Mouse (Mus musculus) B cell, adult 62 days (primary cell): Measurements from ENCODE around the gene Tssk4. TPM values are rescaled to one million over a fixed set of nuclear protein-coding genes. Genes with fewer than 3 reads are reported as not detected.

ENCODE experiments used
- total RNA-seq: library from RNA; stranded (reverse); gene quantifications from 4 replicates; pipeline ENCODE4 v1.2.4, GENCODE M21; 2023

Tssk4 gene
- total RNA-seq, result 2.3 to 2.6 TPM (median 2.5 TPM) in 4 replicates

DNA sequence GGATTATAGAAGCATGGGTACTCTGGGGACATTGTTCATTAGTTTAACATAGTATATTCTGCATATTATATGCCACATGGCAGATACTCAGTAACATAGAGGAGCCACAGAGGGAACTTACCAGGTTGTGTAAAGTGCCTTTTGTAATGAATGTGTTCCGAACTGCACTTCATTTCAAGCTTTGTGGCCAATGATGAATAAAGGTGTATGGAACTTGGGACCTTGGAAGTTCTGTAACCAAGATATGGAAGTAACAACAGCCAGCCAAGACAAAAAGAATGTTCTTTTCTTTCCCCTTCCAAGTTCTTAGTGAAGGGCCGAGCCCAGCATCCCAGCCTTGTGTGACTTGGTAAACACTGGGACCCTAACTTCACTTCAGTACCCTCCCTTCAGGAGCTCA lies at the start of gene Tssk4:
Gene Tssk4 (plus strand): TSS at position 301 of the 400 bp plus-strand sequence.

DNA sequence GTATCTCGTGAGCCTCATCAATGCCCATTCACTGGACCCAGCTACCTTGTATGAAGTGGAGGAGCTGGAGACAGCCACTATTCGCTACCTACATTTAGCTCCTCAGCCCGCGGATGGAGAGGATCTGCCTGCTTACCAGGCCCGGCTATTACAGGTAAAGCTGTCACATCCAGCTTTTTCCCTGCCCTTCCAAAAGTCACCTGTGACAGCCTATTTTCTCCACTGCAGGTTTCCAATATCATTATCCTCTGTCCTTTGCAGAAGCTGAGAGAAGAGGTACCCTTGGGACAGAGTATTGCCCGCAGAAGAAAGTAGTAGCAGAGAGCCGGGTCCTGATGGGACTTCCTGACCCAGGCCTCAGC lies 46.7 kb upstream of the Tssk4 start, which contains the start of gene Irf9:
Gene Irf9 (plus strand): TSS at position 301 of the 362 bp plus-strand sequence.

DNA sequence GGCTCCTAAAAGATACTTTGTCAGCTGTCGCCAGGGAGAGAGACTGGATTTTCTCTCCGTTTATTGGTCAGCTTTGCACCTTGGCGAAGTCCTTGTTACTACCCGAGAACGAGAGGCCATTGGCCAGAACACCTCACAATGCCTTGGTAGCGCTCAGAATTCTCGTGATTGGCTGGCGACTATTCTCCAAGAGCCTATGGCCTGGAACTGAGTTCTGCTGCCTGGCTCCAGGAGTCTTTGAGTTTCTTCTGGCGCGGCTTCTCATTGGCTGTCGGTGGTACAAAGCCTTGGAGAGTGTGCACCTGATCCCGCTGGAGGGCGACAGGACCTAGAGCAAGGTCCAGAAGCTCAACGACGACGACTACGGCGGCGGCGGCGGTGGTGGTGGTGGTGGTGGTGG lies 32.2 kb upstream of the Tssk4 start, which contains the start of gene Rec8:
Gene Rec8 (plus strand): TSS at position 216 of the 400 bp plus-strand sequence.

GRCm38 (mm10) chr14:55635523-55636007 lies 14.4 kb upstream of the Tssk4 start, which contains the start of gene Ipo4:
TSS of gene Ipo4 (minus strand) at chr14:55635957.

GRCm38 (mm10) chr14:55637795-55638194 lies 12.2 kb upstream of the Tssk4 start, which contains the start of gene Gm49378:
TSS of gene Gm49378 (minus strand) at chr14:55637895.

DNA sequence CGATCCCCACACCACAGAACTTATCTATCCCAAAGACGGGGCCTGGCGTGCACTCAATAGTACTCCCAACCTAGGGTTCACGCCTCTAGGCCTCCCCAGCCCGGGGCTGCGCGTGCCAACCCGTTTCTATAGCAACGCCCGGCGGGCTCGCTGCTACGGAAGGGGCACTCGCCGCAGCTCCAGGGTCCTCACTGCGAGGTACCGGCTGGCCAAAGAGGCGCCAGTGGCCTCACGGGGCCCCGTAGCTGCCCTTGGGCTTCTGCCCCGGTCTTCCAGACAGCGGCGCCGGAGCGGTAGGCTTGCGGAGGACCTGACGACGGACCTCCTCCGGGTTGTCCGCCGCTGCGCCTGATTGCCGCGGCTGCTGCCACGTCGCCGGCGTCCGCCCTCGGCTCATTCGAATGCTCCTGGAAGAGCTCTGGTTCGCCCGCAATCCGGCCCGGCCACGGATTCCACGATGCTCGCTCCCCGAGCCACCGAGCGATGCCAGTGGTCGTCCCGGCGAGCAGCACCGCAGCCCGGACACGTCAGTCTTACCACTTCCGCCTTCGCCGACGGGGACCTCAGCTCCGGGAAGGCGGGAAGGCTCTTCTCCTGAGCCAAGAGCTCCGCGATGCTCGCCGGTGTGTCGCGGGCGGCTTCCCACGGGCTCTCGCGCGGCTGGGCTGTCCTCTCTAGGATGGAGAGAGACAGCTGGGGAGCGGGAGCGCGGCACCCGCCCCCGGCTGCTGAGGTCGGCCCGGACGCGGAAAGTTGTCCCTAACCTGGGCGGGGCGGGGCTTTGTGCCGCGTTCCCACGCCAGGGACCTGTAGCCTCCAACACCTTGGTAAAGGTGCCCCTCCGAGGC lies 6.7 kb upstream of the Tssk4 start, which contains the start of gene Tm9sf1:
Gene Tm9sf1 (minus strand): TSS at position 747 of the 848 bp plus-strand sequence.

GRCm38 (mm10) chr14:55659960-55660573 lies 10.1 kb downstream of the Tssk4 start, which contains the start of gene Mdp1:
TSS of gene Mdp1 (minus strand) at chr14:55660508.

GRCm38 (mm10) chr14:55671833-55672740 lies 22.1 kb downstream of the Tssk4 start, which contains the start of the genes Gmpr2 and Nedd8:
TSS of gene Gmpr2 (plus strand) at chr14:55671941.
TSS of gene Nedd8 (minus strand) at chr14:55672124.

GRCm38 (mm10) chr14:55681160-55682117 lies 31.5 kb downstream of the Tssk4 start, which contains the start of gene Tinf2:
TSS of gene Tinf2 (minus strand) at chr14:55681820.

Other genes with a start within 250 kb of the Tssk4 start
- 22.2 to 26.4 TPM (median 24.7 TPM) in 4 replicates for gene Dhrs4, start 171.4 kb upstream of the Tssk4 start, total RNA-seq
- gene Carmil3, start 159.5 kb upstream of the Tssk4 start, total RNA-seq, result 3.8 to 11.8 TPM (median 4.8 TPM) in 4 replicates
- not detected in 4 replicates for gene Cpne6, start 139.7 kb upstream of the Tssk4 start, total RNA-seq
- not detected in 4 replicates for gene Nrl, start 125.2 kb upstream of the Tssk4 start, total RNA-seq
- 43.4 to 51.1 TPM (median 49.0 TPM) in 4 replicates for gene Pck2, start 109.9 kb upstream of the Tssk4 start, total RNA-seq
- 84.9 to 91.3 TPM (median 86.3 TPM) in 4 replicates for gene Dcaf11, start 90.2 kb upstream of the Tssk4 start, total RNA-seq
- 6.2 to 9.8 TPM (median 7.2 TPM) in 4 replicates for gene A730061H03Rik, start 89.8 kb upstream of the Tssk4 start, total RNA-seq
- not detected in 4 replicates for gene Fitm1, start 74.6 kb upstream of the Tssk4 start, total RNA-seq
- 234 to 255 TPM (median 248 TPM) in 4 replicates for gene Psme1, start 72.1 kb upstream of the Tssk4 start, total RNA-seq
- gene Emc9, start 64.9 kb upstream of the Tssk4 start, total RNA-seq, result 3.7 to 6.1 TPM (median 5.3 TPM) in 4 replicates
- 273 to 323 TPM (median 304 TPM) in 4 replicates for gene Psme2, start 59.1 kb upstream of the Tssk4 start, total RNA-seq
- gene Rnf31, start 58.5 kb upstream of the Tssk4 start, total RNA-seq, result 94.6 to 97.8 TPM (median 96.3 TPM) in 4 replicates
- gene Irf9, start 46.6 kb upstream of the Tssk4 start, total RNA-seq, result 83.5 to 105 TPM (median 99.2 TPM) in 4 replicates
- 0.79 to 1.5 TPM (median 1.0 TPM) in 4 replicates for gene Rec8, start 32.1 kb upstream of the Tssk4 start, total RNA-seq
- 56.3 to 62.2 TPM (median 58.4 TPM) in 4 replicates for gene Ipo4, start 14.2 kb upstream of the Tssk4 start, total RNA-seq
- gene Gm49378, start 12.3 kb upstream of the Tssk4 start, total RNA-seq, result 3.3 to 4.7 TPM (median 4.4 TPM) in 3 of 4 replicates, not detected in the other
- 38.2 to 51.1 TPM (median 44.8 TPM) in 4 replicates for gene Tm9sf1, start 6.4 kb upstream of the Tssk4 start, total RNA-seq
- gene Mdp1, start 10.3 kb downstream of the Tssk4 start, total RNA-seq, result 42.5 to 45.6 TPM (median 42.9 TPM) in 4 replicates
- 18.2 to 28.2 TPM (median 22.1 TPM) in 4 replicates for gene Gmpr2, start 21.8 kb downstream of the Tssk4 start, total RNA-seq
- gene Nedd8, start 21.9 kb downstream of the Tssk4 start, total RNA-seq, result 168 to 193 TPM (median 180 TPM) in 4 replicates
- gene Tinf2, start 31.6 kb downstream of the Tssk4 start, total RNA-seq, result 164 to 172 TPM (median 166 TPM) in 4 replicates
- gene Tgm1, start 63.7 kb downstream of the Tssk4 start, total RNA-seq, result 1.2 to 2.3 TPM (median 1.8 TPM) in 4 replicates
- gene Rabggta, start 72.1 kb downstream of the Tssk4 start, total RNA-seq, result 78.7 to 86.9 TPM (median 83.5 TPM) in 4 replicates
- gene Dhrs1, start 95.5 kb downstream of the Tssk4 start, total RNA-seq, result 29.7 to 33.0 TPM (median 31.4 TPM) in 4 replicates
- gene Nop9, start 95.5 kb downstream of the Tssk4 start, total RNA-seq, result 29.6 to 35.0 TPM (median 33.4 TPM) in 4 replicates
- not detected in 4 replicates for gene Cideb, start 108.3 kb downstream of the Tssk4 start, total RNA-seq
- 0.19 to 0.83 TPM (median 0.33 TPM) in 4 replicates for gene Ltb4r2, start 111.2 kb downstream of the Tssk4 start, total RNA-seq
- not detected in 4 replicates for gene Ltb4r1, start 115.8 kb downstream of the Tssk4 start, total RNA-seq
- 0.53 to 1.6 TPM (median 0.60 TPM) in 3 of 4 replicates, not detected in the other for gene Adcy4, start 133.9 kb downstream of the Tssk4 start, total RNA-seq
- gene Ripk3, start 138.7 kb downstream of the Tssk4 start, total RNA-seq, result 84.2 to 93.2 TPM (median 86.6 TPM) in 4 replicates
- gene Nfatc4, start 173.0 kb downstream of the Tssk4 start, total RNA-seq, result not detected in 4 replicates
- gene Nynrin, start 203.8 kb downstream of the Tssk4 start, total RNA-seq, result 0.06 TPM in 1 of 4 replicates, not detected in the others
- not detected in 4 replicates for gene Cbln3, start 234.2 kb downstream of the Tssk4 start, total RNA-seq
- gene Khnyn, start 234.8 kb downstream of the Tssk4 start, total RNA-seq, result 101 TPM in 4 replicates